Comparison of ENCODE assay signal across 1 mouse cellular context in the genomic region with DNA sequence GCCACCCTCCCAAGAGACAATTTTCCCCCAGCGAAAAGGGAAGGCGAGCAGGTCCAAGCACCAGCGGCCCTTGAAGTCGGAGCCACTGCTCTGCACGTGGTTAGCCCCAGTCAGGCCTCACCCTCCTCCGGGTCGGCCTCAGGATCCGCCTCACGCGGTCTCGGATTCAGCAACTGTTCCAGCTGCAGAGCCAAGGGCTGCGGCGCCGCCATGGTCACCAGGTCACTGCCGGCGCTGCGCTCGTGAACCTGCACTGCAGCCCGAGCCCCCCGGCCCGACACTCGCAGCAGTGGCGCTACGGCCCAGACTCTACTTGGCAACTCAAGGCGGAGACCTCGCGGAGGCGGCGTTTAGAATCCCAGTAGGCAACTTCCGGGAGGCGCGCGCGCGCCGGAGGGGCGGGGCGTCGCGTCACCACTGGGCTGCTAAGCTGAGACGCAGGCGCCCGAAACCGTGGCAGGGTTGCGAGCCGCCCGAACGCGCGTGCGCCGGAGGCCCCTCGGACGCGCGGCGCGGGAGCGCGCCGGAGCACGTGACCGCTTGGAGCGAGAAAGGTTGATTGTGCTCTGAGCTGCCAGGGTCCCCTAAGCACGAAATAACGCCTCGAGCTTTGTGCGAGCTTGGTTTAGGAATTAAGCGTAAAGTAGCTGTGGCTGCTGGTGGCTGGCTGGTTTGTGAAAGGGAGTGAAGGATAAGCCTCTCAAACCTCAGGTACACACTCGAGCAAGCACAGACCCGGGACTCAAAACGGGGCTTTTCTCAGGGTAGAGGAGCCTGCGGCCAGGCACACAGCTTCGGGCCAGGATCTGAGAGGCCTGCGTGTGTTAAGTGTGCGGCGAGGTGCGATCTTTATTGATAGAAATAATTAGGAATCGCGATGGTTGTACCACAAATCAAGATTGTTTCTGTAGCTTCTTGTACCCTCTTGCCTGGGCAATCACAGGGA.
TF ChIP-seq lines count a peak whose summit lies in the region.

Gene Aatf, minus strand, starts transcription at position 352 of the 946 bp plus-strand sequence.

TF ChIP-seq in CH12.LX, 34 proteins besides CTCF, POLR2A, EP300 and RAD21 (continued from another document):
- peak; percentile 95 for TF ChIP-seq TCF12 (IDR thresholded peaks at IDR 0.05; ENCODE audit: low read depth, low read length)
- no peak for TF ChIP-seq GABPA (IDR thresholded peaks at IDR 0.05; ENCODE audit: insufficient replicate concordance, low read depth, low read length)
- TF ChIP-seq PAX5 (IDR thresholded peaks at IDR 0.05; ENCODE audit: low read length): no peak
- no peak for TF ChIP-seq JUND (conservative IDR thresholded peaks at IDR 0.05; ENCODE audit: low read depth, low read length)
- TF ChIP-seq ZC3H11A (IDR thresholded peaks at IDR 0.05; ENCODE audit: low read depth, low read length): no peak
- peak; percentile 88 for TF ChIP-seq MYC (IDR thresholded peaks at IDR 0.05; ENCODE audit: low read depth, low read length)
- TF ChIP-seq NELFE (IDR thresholded peaks at IDR 0.05; ENCODE audit: low read depth, low read length): peak; percentile 98
- TF ChIP-seq POLR2AphosphoS2 (IDR thresholded peaks at IDR 0.05; ENCODE audit: low read depth, low read length): peak; percentile 91; the same call in 1 of the 2 replicates
- TF ChIP-seq ETS1 (conservative IDR thresholded peaks at IDR 0.05; ENCODE audit: low read depth, low read length): peak; percentile 23
- no peak for TF ChIP-seq UBTF (IDR thresholded peaks at IDR 0.05; ENCODE audit: low read depth, low read length)
- TF ChIP-seq USF1 (IDR thresholded peaks at IDR 0.05; ENCODE audit: low read depth, low read length): peak; percentile 97
- peak; percentile 46; the same call in 1 of the 2 replicates for TF ChIP-seq MAFK (IDR thresholded peaks at IDR 0.05; ENCODE audit: insufficient replicate concordance, low read length)
- TF ChIP-seq BHLHE40 (IDR thresholded peaks at IDR 0.05; ENCODE audit: low read depth, low read length): peak; percentile 99
- TF ChIP-seq USF2 (conservative IDR thresholded peaks at IDR 0.05; ENCODE audit: low read depth, low read length): peak; percentile 91
- TF ChIP-seq ZNF384 (IDR thresholded peaks at IDR 0.05; ENCODE audit: low read depth, low read length): no peak
- no peak for TF ChIP-seq IRF4 (IDR thresholded peaks at IDR 0.05; ENCODE audit: low read depth, low read length)
- peak; percentile 35; the same call in 1 of the 2 replicates for TF ChIP-seq CHD2 (IDR thresholded peaks at IDR 0.05; ENCODE audit: low read length)
- TF ChIP-seq MEF2A (IDR thresholded peaks at IDR 0.05; ENCODE audit: borderline replicate concordance, low read depth, low read length): peak; percentile 75; the same call in 1 of the 2 replicates
- TF ChIP-seq CHD1 (IDR thresholded peaks at IDR 0.05; ENCODE audit: low read depth, low read length): no peak; the same call in 1 of the 2 replicates
- peak; percentile 97 for TF ChIP-seq MAX (IDR thresholded peaks at IDR 0.05; ENCODE audit: low read length)
- TF ChIP-seq ZMIZ1 (IDR thresholded peaks at IDR 0.05; ENCODE audit: low read depth, low read length): peak; percentile 96
- peak; percentile 74 for TF ChIP-seq HCFC1 (IDR thresholded peaks at IDR 0.05; ENCODE audit: low read depth, low read length)
- TF ChIP-seq MAZ (IDR thresholded peaks at IDR 0.05; ENCODE audit: low read depth, low read length): 0 out of 2 replicates have a peak, but pooled peaks have one; percentile 53
- TF ChIP-seq KAT2A (IDR thresholded peaks at IDR 0.05; ENCODE audit: insufficient replicate concordance, low read length): 0 out of 2 replicates have a peak, but pooled peaks have one; percentile 66
TF ChIP-seq in CH12.LX: peak in this region for 23.
